ENCODE assay signal across 17 mouse cellular contexts in the genomic region with DNA sequence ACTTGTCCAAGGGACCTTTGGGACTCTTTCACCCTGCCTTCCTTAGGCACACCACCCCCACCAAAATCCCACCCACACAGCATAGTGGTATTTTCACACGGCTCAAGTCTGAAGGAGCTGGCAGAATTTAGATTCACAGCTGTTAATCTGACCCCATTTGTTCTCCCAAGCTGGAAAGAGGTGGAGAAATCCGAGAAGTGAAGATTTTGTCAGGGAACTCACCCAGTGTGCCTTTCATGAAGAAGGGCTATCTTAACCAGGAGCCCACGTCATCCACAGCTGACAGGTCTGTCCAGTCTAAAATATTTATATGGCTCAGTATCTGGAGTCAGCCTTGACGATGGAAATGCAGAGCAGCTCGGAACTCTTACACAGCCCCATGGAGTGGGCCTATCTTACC.
"Had no signal": no experiment of that assay in that cellular context is flagged by ENCODE, and none has a peak within 500 bp of the region (broad histone marks: within the 10 kb centered on the region; RNA-seq: fewer than 3 reads in every experiment).

No protein-coding gene starts in this region.

- DNase-seq: kidney, adult 18-20 months; kidney, adult 9 months; kidney, postnatal 14 days; kidney, postnatal 4 days; left cerebral cortex, postnatal 4 days; liver, postnatal 0 days; lung, embryonic 14.5 days had no signal

- H3K27me3 ChIP-seq: limb, embryonic 15.5 days; midbrain, embryonic 13.5 days; neural tube, embryonic 12.5 days; neural tube, embryonic 15.5 days; stomach, embryonic 15.5 days had no signal

- H3K4me3 ChIP-seq: limb, embryonic 12.5 days; limb, embryonic 15.5 days; megakaryocyte, embryonic 14.5 days; midbrain, embryonic 10.5 days; midbrain, embryonic 13.5 days; neural tube, embryonic 12.5 days; neural tube, embryonic 15.5 days; stomach, embryonic 15.5 days had no signal

- H3K36me3 ChIP-seq: limb, embryonic 12.5 days; limb, embryonic 15.5 days; midbrain, embryonic 10.5 days; midbrain, embryonic 13.5 days; neural tube, embryonic 12.5 days; neural tube, embryonic 15.5 days; stomach, embryonic 15.5 days had no signal

- H3K4me2 ChIP-seq: limb, embryonic 12.5 days; limb, embryonic 15.5 days; liver, embryonic 11.5 days; lung, embryonic 14.5 days; midbrain, embryonic 13.5 days; neural tube, embryonic 12.5 days; neural tube, embryonic 15.5 days; stomach, embryonic 15.5 days had no signal

- H3K27ac ChIP-seq: limb, embryonic 12.5 days; limb, embryonic 15.5 days; liver, embryonic 14.5 days; midbrain, embryonic 13.5 days; neural tube, embryonic 12.5 days; neural tube, embryonic 15.5 days; stomach, embryonic 15.5 days had no signal
